Mouse (Mus musculus) ES-E14 (cell line): Measurements from ENCODE around the gene Marveld3. TPM values are rescaled to one million over a fixed set of nuclear protein-coding genes. Genes with fewer than 3 reads are reported as not detected.

ENCODE experiments used
- DNase-seq: peaks from one replicate; pipeline ENCODE4 v3.0.0-alpha.2; 2013; ENCODE audit warnings: low read depth, low spot score
- H3K27ac ChIP-seq: 2 replicates; pipeline ENCODE4 v1.5.1; 2012; ENCODE audit warnings: low read depth, mild to moderate bottlenecking, low read length, moderate library complexity, mixed read lengths; ENCODE audit not compliant: poor library complexity, insufficient read depth, severe bottlenecking
- H3K36me3 ChIP-seq: 2 replicates; pipeline ENCODE4 v1.6.1; 2012; ENCODE audit warnings: mild to moderate bottlenecking, low read length, moderate library complexity, mixed read lengths; ENCODE audit not compliant: control insufficient read depth, poor library complexity, insufficient read depth, severe bottlenecking
- H3K4me1 ChIP-seq, 2 experiments: fragments of 150-350 bp in 1 of 2; sonication (generic) in 1 of 2; 2 replicates each; pipeline ENCODE4 v1.6.1; 2012; ENCODE audit warnings: low read length in 2 of 2, mild to moderate bottlenecking in 1 of 2, mixed read lengths in 1 of 2; ENCODE audit not compliant: control insufficient read depth in 2 of 2, insufficient read depth in 2 of 2, poor library complexity in 1 of 2
- H3K4me3 ChIP-seq, 2 experiments: fragments of 150-350 bp in 1 of 2; sonication (generic) in 1 of 2; 2 replicates each; pipeline ENCODE4 v1.5.1; 2012; ENCODE audit warnings: low read length in 2 of 2, low read depth in 1 of 2, mild to moderate bottlenecking in 1 of 2, mixed read lengths in 1 of 2; ENCODE audit not compliant: insufficient read depth in 1 of 2, poor library complexity in 1 of 2, severe bottlenecking in 1 of 2
- H3K9ac ChIP-seq: 2 replicates; pipeline ENCODE4 v1.6.1; 2012; ENCODE audit warnings: low read depth, mild to moderate bottlenecking, low read length, mixed read lengths; ENCODE audit not compliant: poor library complexity, insufficient read depth, severe bottlenecking
- H3K9me3 ChIP-seq: fragments of 150-350 bp; sonication (generic); 2 replicates; pipeline ENCODE4 v1.6.1; 2012; ENCODE audit warnings: low read depth, mild to moderate bottlenecking, low read length; ENCODE audit not compliant: control insufficient read depth, insufficient read depth
- CHD2 ChIP-seq: IDR thresholded peaks from 2 replicates; pipeline ENCODE4 v1.6.1; 2014; ENCODE audit warnings: mild to moderate bottlenecking, low read depth, low read length, inconsistent platforms
- HCFC1 ChIP-seq: IDR thresholded peaks from 2 replicates; pipeline ENCODE4 v1.6.1; 2012; ENCODE audit warnings: low read length, inconsistent platforms, borderline replicate concordance; ENCODE audit not compliant: insufficient read depth
- MAFK ChIP-seq: IDR thresholded peaks from 2 replicates; pipeline ENCODE4 v1.6.1; 2014; ENCODE audit warnings: mild to moderate bottlenecking, low read depth, low read length, inconsistent platforms; ENCODE audit not compliant: insufficient read depth
- ZC3H11A ChIP-seq: IDR thresholded peaks from 2 replicates; pipeline ENCODE4 v1.6.1; 2012; ENCODE audit warnings: low read depth, mild to moderate bottlenecking, inconsistent platforms, low read length, borderline replicate concordance
- ZNF384 ChIP-seq: IDR thresholded peaks from 2 replicates; pipeline ENCODE4 v1.6.1; 2012; ENCODE audit warnings: low read depth, low read length, inconsistent platforms
- in situ Hi-C, 2 experiments: fragments of 600-800 bp; cut with MboI; formaldehyde crosslinking; loops; one replicate each; pipeline ENCODE4 v1.15.1; 2025; ENCODE audit warnings: low sequenced_read_pairs in 2 of 2, inconsistent platforms in 1 of 2; ENCODE audit not compliant: unreplicated experiment in 2 of 2
- total RNA-seq: library from RNA; depleted of rRNA; stranded (reverse); fragments of 300-350 nt; gene quantifications from 2 replicates; pipeline ENCODE4 v1.2.3, GENCODE M21; 2012; rRNA removed

The Marveld3 gene
- total RNA-seq, 1 experiment, result 2.0 TPM

- Histone ChIP-seq H3K4me1 (no peaks in the 10 kb centered on the region), H3K36me3 (no peaks in the 10 kb centered on the region), H3K27ac (no peak overlapping the region), H3K9me3 (no peaks in the 10 kb centered on the region), H3K4me3 (no peak overlapping the region), H3K9ac (no peak overlapping the region)
- DNase-seq, result no peak
- in situ Hi-C loops, result no loop called here
- no peak for TF ChIP-seq CHD2
- no peak for TF ChIP-seq ZC3H11A
- no peak for TF ChIP-seq HCFC1
- TF ChIP-seq MAFK, result no peak
- no peak for TF ChIP-seq ZNF384
These were observed 55.1 kb downstream of the Marveld3 start for GRCm38 (mm10) chr8:109906907-109907306.

- Histone ChIP-seq H3K9me3 (no peaks in the 10 kb centered on the region), H3K9ac (no peak overlapping the region), H3K36me3 (no peaks in the 10 kb centered on the region), H3K4me1 (no peaks in the 10 kb centered on the region), H3K27ac (no peak overlapping the region), H3K4me3 (no peak overlapping the region)
- TF ChIP-seq HCFC1 (no peak), ZC3H11A (no peak), MAFK (no peak), CHD2 (no peak), ZNF384 (no peak)
- in situ Hi-C loops, result no loop called here
- DNase-seq, result no peak
These were observed 56.9 kb downstream of the Marveld3 start for GRCm38 (mm10) chr8:109904928-109905668.

GRCm38 (mm10) chr8:109903909-109904469 is 58.0 kb downstream of the Marveld3 start:
- no peak for TF ChIP-seq MAFK
- TF ChIP-seq HCFC1, result no peak
- TF ChIP-seq ZC3H11A, result no peak
- Histone ChIP-seq H3K9me3 (no peaks in the 10 kb centered on the region), H3K27ac (no peak overlapping the region), H3K4me3 (no peak overlapping the region), H3K4me1 (no peaks in the 10 kb centered on the region), H3K36me3 (no peaks in the 10 kb centered on the region), H3K9ac (no peak overlapping the region)
- DNase-seq, result no peak
- in situ Hi-C loops, result no loop called here

- in situ Hi-C loops, result no loop called here
- no peaks in the 10 kb centered on the region for H3K36me3 ChIP-seq
- no peak overlapping the region for H3K9ac ChIP-seq
- no peak overlapping the region for H3K4me3 ChIP-seq
- H3K4me1 ChIP-seq, result no peaks in the 10 kb centered on the region
- no peak overlapping the region for H3K27ac ChIP-seq
- no peak for TF ChIP-seq CHD2
- no peak for TF ChIP-seq HCFC1
- no peaks in the 10 kb centered on the region for H3K9me3 ChIP-seq
- DNase-seq, result no peak
These were observed 59.6 kb downstream of the Marveld3 start for GRCm38 (mm10) chr8:109902379-109902778.

Other genes with a start within 250 kb of the Marveld3 start
- 12.3 and 13.2 TPM in 2 replicates for gene Atxn1l, start 224.5 kb downstream of the Marveld3 start, total RNA-seq
- 31.3 and 51.4 TPM in 2 replicates for gene Ap1g1, start 183.6 kb downstream of the Marveld3 start, total RNA-seq
- gene Phlpp2, start 93.7 kb downstream of the Marveld3 start, total RNA-seq, result 2.0 and 2.9 TPM in 2 replicates
- gene Tat, start 28.2 kb upstream of the Marveld3 start, total RNA-seq, result not detected in 2 replicates
- gene Chst4, start 77.5 kb upstream of the Marveld3 start, total RNA-seq, result 0.27 TPM in 1 of 2 replicates, not detected in the other
- 3.5 and 3.9 TPM in 2 replicates for gene Zfp612, start 117.5 kb upstream of the Marveld3 start, total RNA-seq
- gene Gm21964, start 139.0 kb upstream of the Marveld3 start, total RNA-seq, result 0.67 and 0.79 TPM in 2 replicates
- gene Gm17720, start 140.6 kb upstream of the Marveld3 start, total RNA-seq, result not detected in 2 replicates
- 2.8 and 3.2 TPM in 2 replicates for gene Calb2, start 206.0 kb upstream of the Marveld3 start, total RNA-seq